Mouse (Mus musculus): ENCODE results near the gene Gm20850.
"Not testable (repeated sequence)": the region's sequence is repeated elsewhere in the genome, so short reads cannot be mapped to it uniquely, and the experiment has no call there.

Gm20850 gene

GRCm38 (mm10) chrY:75715022-75715421 lies at the start of gene Gm20850:
Gene Gm20850 (plus strand): TSS chrY:75715322.
- not testable (repeated sequence) for DNase-seq (ENCODE audit: low read depth)

All from naive thymus-derived CD4-positive, alpha-beta T cell, adult 2 months (primary cell).